Mouse (Mus musculus): ENCODE results near the gene Gm20671. TPM values are rescaled to one million over a fixed set of nuclear protein-coding genes. Genes with fewer than 3 reads are reported as not detected.

Gm20671 gene
- polyA plus RNA-seq, 1 experiment from 2014 or later = not detected

GRCm38 (mm10) chr5:32693411-32693810 is 133.5 kb downstream of the Gm20671 start:
- H3K27me3 ChIP-seq = no peaks in the 10 kb centered on the region
- ATAC-seq (ENCODE audit: low read depth) = no peak
- no peaks in the 10 kb centered on the region for H3K36me3 ChIP-seq
- no peaks in the 10 kb centered on the region for H3K4me1 ChIP-seq (replicated peaks)
- no peaks in the 10 kb centered on the region for H3K9me3 ChIP-seq
- WGBS = 66% methylated on average over 2 of the region's 2 CpGs
- H3K9ac ChIP-seq = no peak overlapping the region
- no peak overlapping the region for H3K4me3 ChIP-seq
- H3K27ac ChIP-seq (replicated peaks) = no peak overlapping the region
- no peak overlapping the region for H3K4me2 ChIP-seq

Other genes with a start within 250 kb of the Gm20671 start
- gene Yes1, start 215.9 kb downstream of the Gm20671 start, polyA plus RNA-seq (2015; fragmentation: Nextera tagmentation; extraction: Ambion mirVana) = 22.7 and 23.7 TPM in 2 replicates
- 82.2 and 82.6 TPM in 2 replicates for gene Pisd, start 41.5 kb downstream of the Gm20671 start, polyA plus RNA-seq (2015; fragmentation: Nextera tagmentation; extraction: Ambion mirVana)
- gene Prr14l, start 27.1 kb upstream of the Gm20671 start, polyA plus RNA-seq (2015; fragmentation: Nextera tagmentation; extraction: Ambion mirVana) = 8.2 and 9.7 TPM in 2 replicates
- gene Depdc5, start 36.6 kb upstream of the Gm20671 start, polyA plus RNA-seq (2015; fragmentation: Nextera tagmentation; extraction: Ambion mirVana) = 28.0 and 29.6 TPM in 2 replicates
- gene Ywhah, start 191.7 kb upstream of the Gm20671 start, polyA plus RNA-seq (2015; fragmentation: Nextera tagmentation; extraction: Ambion mirVana) = 732 and 779 TPM in 2 replicates